In genomic region chr12:11221524-11222330, GRCm38 (mm10) we compare ENCODE assay signal across 9 mouse cellular contexts. TPM values are rescaled to one million over a fixed set of nuclear protein-coding genes. Genes with fewer than 3 reads are reported as not detected.
DNase-seq lines count a peak whose midpoint lies in the region; ATAC-seq and TF ChIP-seq lines count a peak whose summit lies in the region.
"Had no signal": no experiment of that assay in that cellular context is flagged by ENCODE, and none has a peak within 500 bp of the region (broad histone marks: within the 10 kb centered on the region; RNA-seq: fewer than 3 reads in every experiment).

No protein-coding gene starts in this region.

- no peak for TF ChIP-seq POLR2A in cerebellum, adult 2 months (IDR thresholded peaks at IDR 0.05; ENCODE audit: borderline replicate concordance, insufficient read depth, low read length)

- H3K36me3 ChIP-seq in kidney, postnatal 0 days (ENCODE audit: insufficient read depth, low read length), result no peaks in the 10 kb centered on the region
- H3K36me3 ChIP-seq in forebrain, postnatal 0 days (ENCODE audit: insufficient read depth), result no peaks in the 10 kb centered on the region
- H3K36me3 ChIP-seq in hindbrain, embryonic 13.5 days, result no peaks in the 10 kb centered on the region
- H3K36me3 ChIP-seq in neural tube, embryonic 15.5 days, result no peaks in the 10 kb centered on the region
- H3K36me3 ChIP-seq in liver, postnatal 0 days (replicated peaks; ENCODE audit: insufficient read depth, low read length), result no peaks in the 10 kb centered on the region

- TF ChIP-seq EP300 in liver, postnatal 0 days (IDR thresholded peaks at IDR 0.05; ENCODE audit: low read depth), result no peak

- no peak overlapping the region for H3K4me2 ChIP-seq in kidney, postnatal 0 days (ENCODE audit: low read length)
- H3K4me2 ChIP-seq in forebrain, postnatal 0 days (ENCODE audit: low read depth), result no peak overlapping the region
- peak overlapping the region; percentile 29; the same call in 1 of the 2 replicates for H3K4me2 ChIP-seq in hindbrain, embryonic 13.5 days
- H3K4me2 ChIP-seq in neural tube, embryonic 15.5 days, result no peak overlapping the region
- no peak overlapping the region for H3K4me2 ChIP-seq in liver, postnatal 0 days (ENCODE audit: low read depth, low read length)

- WGBS in kidney, postnatal 0 days, result 48% methylated on average over 20 of the region's 20 CpGs
- 38% methylated on average over 20 of the region's 20 CpGs for WGBS in forebrain, postnatal 0 days
- WGBS in hindbrain, embryonic 13.5 days, result 49% methylated on average over 20 of the region's 20 CpGs
- WGBS in neural tube, embryonic 15.5 days, result 53% methylated on average over 20 of the region's 20 CpGs
- WGBS in liver, postnatal 0 days (ENCODE audit: insufficient replicate concordance), result 65% methylated on average over 20 of the region's 20 CpGs
- 53% methylated on average over 20 of the region's 20 CpGs for WGBS in cerebellum, adult 2 months

- peak; percentile 39 for DNase-seq in kidney, postnatal 0 days (ENCODE audit: low spot score)
- no peak for DNase-seq in kidney, adult 18-20 months
- DNase-seq in forebrain, postnatal 0 days, result peak; percentile 39
- DNase-seq in liver, postnatal 0 days, result no peak
- no peak for DNase-seq in cerebellum, adult 2 months
- no peak for DNase-seq in layer of hippocampus, adult 18-20 months (ENCODE audit: low spot score in 2 of 2)

- no peak overlapping the region for H3K4me3 ChIP-seq in kidney, postnatal 0 days (replicated peaks; ENCODE audit: low read depth, low read length)
- H3K4me3 ChIP-seq in forebrain, postnatal 0 days (ENCODE audit: low read depth, low read length), result no peak overlapping the region
- H3K4me3 ChIP-seq in hindbrain, embryonic 13.5 days, result no peak overlapping the region
- no peak overlapping the region for H3K4me3 ChIP-seq in neural tube, embryonic 15.5 days (replicated peaks)
- H3K4me3 ChIP-seq in liver, postnatal 0 days (ENCODE audit: low read depth, low read length), result no peak overlapping the region
- no peak overlapping the region for H3K4me3 ChIP-seq in cerebellum, adult 2 months (replicated peaks; ENCODE audit: insufficient read depth, low read depth, low read length)

- no peak overlapping the region for H3K9ac ChIP-seq in kidney, postnatal 0 days (ENCODE audit: low read depth, low read length)
- H3K9ac ChIP-seq in forebrain, postnatal 0 days, result no peak overlapping the region
- no peak overlapping the region for H3K9ac ChIP-seq in hindbrain, embryonic 13.5 days
- no peak overlapping the region for H3K9ac ChIP-seq in neural tube, embryonic 15.5 days (replicated peaks)
- no peak overlapping the region for H3K9ac ChIP-seq in liver, postnatal 0 days (replicated peaks)

- no peaks in the 10 kb centered on the region for H3K9me3 ChIP-seq in kidney, postnatal 0 days (replicated peaks; ENCODE audit: low read length)
- no peaks in the 10 kb centered on the region for H3K9me3 ChIP-seq in forebrain, postnatal 0 days (ENCODE audit: low read length)
- no peaks in the 10 kb centered on the region for H3K9me3 ChIP-seq in hindbrain, embryonic 13.5 days
- H3K9me3 ChIP-seq in neural tube, embryonic 15.5 days (replicated peaks), result no peaks in the 10 kb centered on the region
- H3K9me3 ChIP-seq in liver, postnatal 0 days (ENCODE audit: low read length), result no peaks in the 10 kb centered on the region

- H3K27ac ChIP-seq in kidney, postnatal 0 days, result no peak overlapping the region
- H3K27ac ChIP-seq in forebrain, postnatal 0 days (ENCODE audit: low read depth, low read length), result peak overlapping the region; percentile 29; the same call in 1 of the 2 replicates
- no peak overlapping the region; the same call in 1 of the 2 replicates for H3K27ac ChIP-seq in hindbrain, embryonic 13.5 days
- H3K27ac ChIP-seq in neural tube, embryonic 15.5 days (replicated peaks), result no peak overlapping the region
- H3K27ac ChIP-seq in liver, postnatal 0 days (ENCODE audit: low read depth), result no peak overlapping the region
- no peak overlapping the region for H3K27ac ChIP-seq in cerebellum, adult 2 months (ENCODE audit: insufficient read depth, low read length)

- 0 out of 2 replicates have a peak, but pooled peaks cover 5% of the 10 kb centered on the region for H3K4me1 ChIP-seq in kidney, postnatal 0 days (replicated peaks; ENCODE audit: insufficient read depth, low read length)
- H3K4me1 ChIP-seq in forebrain, postnatal 0 days (ENCODE audit: insufficient read depth), result no peaks in the 10 kb centered on the region
- H3K4me1 ChIP-seq in hindbrain, embryonic 13.5 days (replicated peaks), result peaks cover 12% of the 10 kb centered on the region
- H3K4me1 ChIP-seq in neural tube, embryonic 15.5 days, result peaks cover 5% of the 10 kb centered on the region; the same call in 1 of the 2 replicates
- H3K4me1 ChIP-seq in liver, postnatal 0 days (ENCODE audit: insufficient read depth), result no peaks in the 10 kb centered on the region; the same call in 1 of the 2 replicates
- H3K4me1 ChIP-seq in cerebellum, adult 2 months (ENCODE audit: control insufficient read depth, insufficient read depth, low read length), result no peaks in the 10 kb centered on the region

- H3K27me3 ChIP-seq in kidney, postnatal 0 days (ENCODE audit: insufficient read depth, low read length), result no peaks in the 10 kb centered on the region
- no peaks in the 10 kb centered on the region for H3K27me3 ChIP-seq in forebrain, postnatal 0 days (ENCODE audit: insufficient read depth, low read length)
- no peaks in the 10 kb centered on the region for H3K27me3 ChIP-seq in hindbrain, embryonic 13.5 days
- H3K27me3 ChIP-seq in neural tube, embryonic 15.5 days (replicated peaks), result no peaks in the 10 kb centered on the region
- no peaks in the 10 kb centered on the region for H3K27me3 ChIP-seq in liver, postnatal 0 days (ENCODE audit: insufficient read depth, low read length)
- H3K27me3 ChIP-seq in cerebellum, adult 2 months (ENCODE audit: control insufficient read depth, insufficient read depth, low read length), result no peaks in the 10 kb centered on the region; the same call in 1 of the 2 replicates

- no peak for TF ChIP-seq CTCF in kidney, postnatal 0 days (IDR thresholded peaks at IDR 0.05; ENCODE audit: low read depth)
- no peak for TF ChIP-seq CTCF in forebrain, postnatal 0 days (IDR thresholded peaks at IDR 0.05; ENCODE audit: low read depth)
- no peak for TF ChIP-seq CTCF in liver, postnatal 0 days (IDR thresholded peaks at IDR 0.05; ENCODE audit: low read depth)
- no peak for TF ChIP-seq CTCF in cerebellum, adult 2 months (IDR thresholded peaks at IDR 0.05; ENCODE audit: borderline replicate concordance, insufficient read depth, low read depth, low read length)

- ATAC-seq in kidney, postnatal 0 days (replicated peaks; ENCODE audit: low FRiP score, low read depth), result peak; percentile 43
- peak; percentile 88 for ATAC-seq in forebrain, postnatal 0 days
- peak; percentile 82 for ATAC-seq in hindbrain, embryonic 13.5 days (ENCODE audit: low FRiP score)
- peak; percentile 69; the same call in 1 of the 2 replicates for ATAC-seq in neural tube, embryonic 15.5 days (ENCODE audit: low FRiP score)
- ATAC-seq in liver, postnatal 0 days, result no peak

RNA-seq across cellular contexts. Expression of gene Msgn1, which starts 13.0 kb away (rescaled TPM):
- polyA plus RNA-seq in kidney, postnatal 0 days (2015; fragmentation: Nextera tagmentation; extraction: Ambion mirVana), result not detected in 2 replicates
- total RNA-seq in forebrain, postnatal 0 days (2014; rRNA removed), result not detected in 2 replicates
- not detected in 2 replicates for polyA plus RNA-seq in forebrain, postnatal 0 days (2015; fragmentation: Nextera tagmentation; extraction: Ambion mirVana)
- not detected in 2 replicates for polyA plus RNA-seq in hindbrain, embryonic 13.5 days (2015; fragmentation: Nextera tagmentation; extraction: Ambion mirVana)
- not detected in 2 replicates for polyA plus RNA-seq in neural tube, embryonic 15.5 days (2015; fragmentation: Nextera tagmentation; extraction: Ambion mirVana)
- polyA plus RNA-seq in liver, postnatal 0 days (2015; fragmentation: Nextera tagmentation; extraction: Ambion mirVana), result not detected in 2 replicates
- not detected in 2 replicates for polyA plus RNA-seq in cerebellum, adult 2 months (2012; rRNA removed)
- total RNA-seq in layer of hippocampus, adult 18-20 months (2021), result not detected
- polyA plus RNA-seq: cortical plate, adult 2 months had no signal

RNA-seq across cellular contexts. Expression of gene Gen1, which starts 43.9 kb away (rescaled TPM):
- 3.1 and 3.5 TPM in 2 replicates for polyA plus RNA-seq in kidney, postnatal 0 days (2015; fragmentation: Nextera tagmentation; extraction: Ambion mirVana)
- 3.4 and 3.6 TPM in 2 replicates for total RNA-seq in forebrain, postnatal 0 days (2014; rRNA removed)
- polyA plus RNA-seq in forebrain, postnatal 0 days (2015; fragmentation: Nextera tagmentation; extraction: Ambion mirVana), result 0.80 and 1.3 TPM in 2 replicates
- polyA plus RNA-seq in hindbrain, embryonic 13.5 days (2015; fragmentation: Nextera tagmentation; extraction: Ambion mirVana), result 2.6 and 3.1 TPM in 2 replicates
- 1.9 and 3.3 TPM in 2 replicates for polyA plus RNA-seq in neural tube, embryonic 15.5 days (2015; fragmentation: Nextera tagmentation; extraction: Ambion mirVana)
- polyA plus RNA-seq in liver, postnatal 0 days (2015; fragmentation: Nextera tagmentation; extraction: Ambion mirVana), result 3.5 and 4.6 TPM in 2 replicates
- 0.29 and 0.67 TPM in 2 replicates for polyA plus RNA-seq in cerebellum, adult 2 months (2012; rRNA removed)
- 1 to 10 TPM; 2.1 to 2.6 TPM for total RNA-seq in layer of hippocampus, adult 18-20 months (2021)

RNA-seq across cellular contexts. Expression of gene Smc6, which starts 44.0 kb away (rescaled TPM):
- 126 TPM in 2 replicates for polyA plus RNA-seq in kidney, postnatal 0 days (2015; fragmentation: Nextera tagmentation; extraction: Ambion mirVana)
- 36.0 and 39.5 TPM in 2 replicates for total RNA-seq in forebrain, postnatal 0 days (2014; rRNA removed)
- polyA plus RNA-seq in forebrain, postnatal 0 days (2015; fragmentation: Nextera tagmentation; extraction: Ambion mirVana), result 91.5 and 103 TPM in 2 replicates
- 117 and 125 TPM in 2 replicates for polyA plus RNA-seq in hindbrain, embryonic 13.5 days (2015; fragmentation: Nextera tagmentation; extraction: Ambion mirVana)
- 113 and 124 TPM in 2 replicates for polyA plus RNA-seq in neural tube, embryonic 15.5 days (2015; fragmentation: Nextera tagmentation; extraction: Ambion mirVana)
- 60.6 and 60.7 TPM in 2 replicates for polyA plus RNA-seq in liver, postnatal 0 days (2015; fragmentation: Nextera tagmentation; extraction: Ambion mirVana)
- polyA plus RNA-seq in cerebellum, adult 2 months (2012; rRNA removed), result 44.3 and 46.1 TPM in 2 replicates
- total RNA-seq in layer of hippocampus, adult 18-20 months (2021), result 10 to 100 TPM; 26.9 to 29.0 TPM

Comparison
In these comparisons a context has a peak if more than half of its experiments do, and no peak if none do; other contexts are left out.
1. DNase-seq: peak in kidney, postnatal 0 days (single experiment) and forebrain, postnatal 0 days (single experiment); none in kidney, adult 18-20 months (single experiment), liver, postnatal 0 days (single experiment), cerebellum, adult 2 months (0 of 2) and layer of hippocampus, adult 18-20 months (0 of 2).